10 mouse cellular contexts compared by ENCODE assay signal in the genomic region with DNA sequence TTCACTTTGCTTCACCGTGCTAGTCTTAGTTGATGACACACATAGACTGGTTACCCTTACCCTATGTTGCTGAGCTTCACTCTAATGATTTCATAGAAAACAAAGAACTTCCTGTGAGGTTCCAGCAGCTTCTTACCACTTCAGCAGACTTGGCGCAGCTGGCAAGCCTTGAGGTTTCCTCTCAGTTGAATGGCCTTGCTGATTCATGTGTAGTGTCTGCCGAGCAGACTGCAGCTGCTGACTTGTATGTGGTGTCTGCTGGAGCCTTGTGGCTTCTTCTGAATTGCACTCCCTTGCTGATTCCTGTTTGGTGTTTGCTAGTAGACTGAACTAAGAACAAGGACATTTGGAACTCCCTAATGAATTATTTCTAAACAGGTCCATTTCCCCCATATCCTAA.
A peak's percentile ranks its signal among the peaks of the same experiment; 100 is the strongest.
DNase-seq lines count a peak whose midpoint lies in the region.
"Had no signal": no experiment of that assay in that cellular context is flagged by ENCODE, and none has a peak within 500 bp of the region (broad histone marks: within the 10 kb centered on the region; RNA-seq: fewer than 3 reads in every experiment).

No protein-coding gene starts in this region.

- peak; percentile 28 to 46 for DNase-seq in adrenal gland, postnatal 36 days
- no peak for DNase-seq in adrenal gland, adult 18-20 months (ENCODE audit: low spot score in 2 of 2)
- DNase-seq in retina, postnatal 1 day = peak; percentile 43
- no peak for DNase-seq in retina, embryonic 14.5 days (ENCODE audit: low spot score)
- DNase-seq in brain, adult 2 months (ENCODE audit: low read depth, low spot score) = peak; percentile 31
- peak; percentile 33 for DNase-seq in thymus, postnatal 4 days
- no peak for DNase-seq in spleen, postnatal 14 days (ENCODE audit: low spot score in 2 of 2)
- no peak for DNase-seq in frontal cortex, postnatal 25 days (ENCODE audit: low spot score in 2 of 2)
- DNase-seq: layer of hippocampus, adult 9-11 months; right cerebral cortex, postnatal 25 days had no signal

Comparison
In these comparisons a context has a peak if more than half of its experiments do, and no peak if none do; other contexts are left out.
1. DNase-seq: peak in adrenal gland, postnatal 36 days (2 of 2), retina, postnatal 1 day (single experiment), brain, adult 2 months (single experiment) and thymus, postnatal 4 days (single experiment); none in adrenal gland, adult 18-20 months (0 of 2), retina, embryonic 14.5 days (single experiment), spleen, postnatal 14 days (0 of 2) and frontal cortex, postnatal 25 days (0 of 2).